Mouse (Mus musculus) myocyte (in vitro differentiated cells): ENCODE measurements around the gene Fam222b.

Experiments
- CEBPB ChIP-seq: IDR thresholded peaks from 2 replicates; pipeline ENCODE4 v1.6.1; 2011; ENCODE audit warnings: mild to moderate bottlenecking, moderate library complexity; ENCODE audit not compliant: poor library complexity, insufficient read depth, severe bottlenecking
- E2F4 ChIP-seq: IDR thresholded peaks from one replicate; pipeline ENCODE4 v1.6.1; 2011; ENCODE audit warnings: mild to moderate bottlenecking, control low read depth, moderate library complexity; ENCODE audit not compliant: insufficient read depth
- MAX ChIP-seq: IDR thresholded peaks from one replicate; pipeline ENCODE4 v1.6.1; 2011; ENCODE audit warnings: low read depth, mild to moderate bottlenecking, control low read depth
- MYOD1 ChIP-seq, 3 experiments: IDR thresholded peaks; one replicate each; pipeline ENCODE4 v1.6.1; 2011; ENCODE audit warnings: control low read depth in 2 of 3, low read depth in 2 of 3, mild to moderate bottlenecking in 2 of 3, moderate library complexity in 1 of 3; ENCODE audit not compliant: insufficient read length in 2 of 3, control insufficient read depth in 1 of 3
- MYOG ChIP-seq, 3 experiments: IDR thresholded peaks; one replicate each; pipeline ENCODE4 v1.6.1; 2011; ENCODE audit warnings: control low read depth in 2 of 3, low read depth in 2 of 3, mild to moderate bottlenecking in 2 of 3; ENCODE audit not compliant: insufficient read length in 2 of 3, control insufficient read depth in 1 of 3, insufficient read depth in 1 of 3
- POLR2A ChIP-seq: IDR thresholded peaks from one replicate; pipeline ENCODE4 v1.6.1; 2011; ENCODE audit warnings: low read depth, mild to moderate bottlenecking, control low read depth, moderate library complexity; ENCODE audit not compliant: insufficient read length
- POLR2AphosphoS2 ChIP-seq: IDR thresholded peaks from one replicate; pipeline ENCODE4 v1.6.1; 2011; ENCODE audit warnings: low read depth, control low read depth; ENCODE audit not compliant: insufficient read length
- REST ChIP-seq: IDR thresholded peaks from one replicate; pipeline ENCODE4 v1.6.1; 2011; ENCODE audit warnings: mild to moderate bottlenecking, control low read depth, moderate library complexity; ENCODE audit not compliant: insufficient read depth, insufficient read length
- TCF12 ChIP-seq: IDR thresholded peaks from one replicate; pipeline ENCODE4 v1.6.1; 2011; ENCODE audit warnings: mild to moderate bottlenecking, control low read depth; ENCODE audit not compliant: poor library complexity, insufficient read depth, severe bottlenecking
- USF1 ChIP-seq: IDR thresholded peaks from one replicate; pipeline ENCODE4 v1.6.1; 2011; ENCODE audit warnings: low read depth, mild to moderate bottlenecking, control low read depth, moderate library complexity

GRCm38 (mm10) chr11:78118467-78118866, 24.0 kb downstream of the Fam222b start:
- TF ChIP-seq USF1 (no peak), POLR2A (no peak), TCF12 (no peak), REST (no peak), CEBPB (no peak), MAX (no peak), MYOG (IDR thresholded peaks at IDR 0.05; ENCODE audit: control insufficient read depth in 1 of 3, insufficient read depth in 1 of 3, insufficient read length in 2 of 3, low read depth in 2 of 3) (no peak), E2F4 (no peak), POLR2AphosphoS2 (no peak), MYOD1 (IDR thresholded peaks at IDR 0.05; ENCODE audit: control insufficient read depth in 1 of 3, insufficient read length in 2 of 3, low read depth in 2 of 3) (no peak)
